In the genomic region with DNA sequence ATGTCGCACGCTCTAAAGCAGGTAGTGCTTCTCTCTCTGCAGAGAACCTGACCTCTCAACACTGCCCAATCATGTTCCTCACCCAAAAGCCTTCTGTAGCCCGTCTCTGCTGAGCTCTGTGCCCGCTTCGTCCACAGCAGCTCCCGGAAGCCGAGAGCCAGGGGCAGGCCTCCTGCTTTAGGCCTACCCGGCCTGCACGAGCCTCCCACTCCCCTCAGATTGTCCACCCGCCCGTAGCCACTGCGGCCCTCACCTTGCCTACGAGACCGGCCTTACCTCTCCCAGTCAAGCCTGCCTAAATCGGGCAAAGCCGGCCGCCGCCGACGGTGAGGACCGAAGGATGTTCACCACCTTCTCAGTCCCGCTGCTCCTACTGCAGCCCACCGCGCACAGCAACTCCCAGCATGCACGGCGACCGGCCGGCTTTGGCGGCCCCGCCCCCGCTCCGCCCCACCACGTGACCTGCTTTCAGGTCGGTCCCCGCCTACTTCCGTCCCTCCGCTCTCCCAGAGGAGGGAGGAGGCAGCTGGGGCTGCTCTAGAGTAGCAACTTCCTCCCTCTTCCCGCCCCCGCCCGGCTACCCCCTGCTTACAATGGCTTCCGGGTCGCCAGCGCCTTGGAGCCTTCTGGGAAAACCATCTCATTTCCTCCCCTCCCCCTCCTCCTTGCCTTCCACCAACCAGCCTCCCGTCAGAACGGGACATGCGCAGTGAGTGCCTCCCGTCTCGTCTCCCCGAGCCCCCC, we compare ENCODE assay signal across 8 mouse cellular contexts. TPM values are rescaled to one million over a fixed set of nuclear protein-coding genes. Genes with fewer than 3 reads are reported as not detected.
DNase-seq lines count a peak whose midpoint lies in the region; ATAC-seq and TF ChIP-seq lines count a peak whose summit lies in the region.

Gene Mbd5, plus strand, starts transcription at position 668 of the 744 bp plus-strand sequence.

- H3K4me3 ChIP-seq in hindbrain, embryonic 10.5 days, result peak within 1 kb of the TSS; percentile 92
- peak within 1 kb of the TSS; percentile 81 for H3K4me3 ChIP-seq in lung, postnatal 0 days (ENCODE audit: low read depth, low read length)

- TF ChIP-seq EP300 in lung, postnatal 0 days (IDR thresholded peaks at IDR 0.05), result peak; percentile 27; the same call in 1 of the 2 replicates

- H3K9me3 ChIP-seq in hindbrain, embryonic 10.5 days, result no peaks in the 10 kb centered on the region
- H3K9me3 ChIP-seq in lung, postnatal 0 days (ENCODE audit: low read length), result no peaks in the 10 kb centered on the region

- H3K4me1 ChIP-seq in hindbrain, embryonic 10.5 days (replicated peaks), result peaks cover 15% of the 10 kb centered on the region
- peaks cover 4% of the 10 kb centered on the region; the same call in 1 of the 2 replicates for H3K4me1 ChIP-seq in lung, postnatal 0 days (ENCODE audit: insufficient read depth, low read depth, low read length)

- no peak for TF ChIP-seq CTCF in lung, postnatal 0 days (IDR thresholded peaks at IDR 0.05)

- peak within 1 kb of the TSS; percentile 77 for H3K4me2 ChIP-seq in lung, postnatal 0 days (replicated peaks; ENCODE audit: low read depth, low read length)

- peak; percentile 98 for DNase-seq in MN1 (ENCODE audit: low spot score)
- peak; percentile 99 for DNase-seq in cerebellum, adult 9-10 months
- DNase-seq in hindbrain, embryonic 10.5 days (ENCODE audit: low spot score), result peak; percentile 99
- peak; percentile 99 for DNase-seq in layer of hippocampus, adult 9-11 months
- DNase-seq in lung, postnatal 0 days (ENCODE audit: low spot score), result peak; percentile 99
- peak; percentile 94 for DNase-seq in ovary, postnatal 14 days (ENCODE audit: low spot score)
- DNase-seq in thymus, postnatal 14 days, result peak; percentile 100

- H3K27me3 ChIP-seq in hindbrain, embryonic 10.5 days (ENCODE audit: insufficient read depth, poor library complexity, severe bottlenecking), result no peaks in the 10 kb centered on the region
- no peaks in the 10 kb centered on the region for H3K27me3 ChIP-seq in lung, postnatal 0 days (replicated peaks; ENCODE audit: insufficient read depth, low read length)

- no peaks in the 10 kb centered on the region for H3K36me3 ChIP-seq in hindbrain, embryonic 10.5 days
- no peaks in the 10 kb centered on the region for H3K36me3 ChIP-seq in lung, postnatal 0 days (ENCODE audit: insufficient read depth, low read length)

- H3K9ac ChIP-seq in lung, postnatal 0 days (replicated peaks; ENCODE audit: low read depth), result peak within 1 kb of the TSS; percentile 87

- peak within 1 kb of the TSS; percentile 96 for H3K27ac ChIP-seq in hindbrain, embryonic 10.5 days
- peak within 1 kb of the TSS; percentile 98 for H3K27ac ChIP-seq in lung, postnatal 0 days (ENCODE audit: low read length)

- WGBS in hindbrain, embryonic 10.5 days, result under 1% methylated on average over 49 of the region's 49 CpGs
- WGBS in lung, postnatal 0 days, result under 1% methylated on average over 45 of the region's 49 CpGs

- ATAC-seq in frontal cortex, adult (ENCODE audit: low TSS enrichment), result peak; percentile 93
- peak; percentile 99 for ATAC-seq in lung, postnatal 0 days

RNA-seq across cellular contexts. Expression of gene Mbd5, which starts in this region (rescaled TPM):
- 27.0 and 30.2 TPM in 2 replicates for polyA plus RNA-seq in hindbrain, embryonic 10.5 days (2016; fragmentation: Nextera tagmentation; extraction: Ambion mirVana)
- polyA plus RNA-seq in lung, postnatal 0 days (2015; fragmentation: Nextera tagmentation; extraction: Ambion mirVana), result 11.4 and 12.7 TPM in 2 replicates

Comparison
In these comparisons a context has a peak if more than half of its experiments do, and no peak if none do; other contexts are left out.
1. Peak in every context shown above with its lines: DNase-seq, ATAC-seq, H3K4me3 ChIP-seq and H3K27ac ChIP-seq.